Mouse (Mus musculus): ENCODE data around the gene Pld3.

Gene Pld3

GRCm38 (mm10) chr7:27486770-27487697 is 66.0 kb downstream of the Pld3 start, which contains the start of gene Sertad1:
Gene Sertad1, plus strand, starts transcription at chr7:27486910.
- peak; percentile 99 to 100 for DNase-seq (ENCODE audit: low spot score in 2 of 2)

- no peak for DNase-seq (ENCODE audit: low spot score in 2 of 2)
Observed at GRCm38 (mm10) chr7:27486102-27486769, 66.8 kb downstream of the Pld3 start.

GRCm38 (mm10) chr7:27483860-27484259 is 69.2 kb downstream of the Pld3 start:
- no peak for DNase-seq (ENCODE audit: low spot score in 2 of 2)
